Mouse (Mus musculus) kidney, postnatal 0 days (tissue): Measurements from ENCODE around the gene Rmdn3. TPM values are rescaled to one million over a fixed set of nuclear protein-coding genes. Genes with fewer than 3 reads are reported as not detected.

Source experiments
- ATAC-seq: fragments of 200-750 bp; cut with Nextera tagmentation; replicated peaks from 2 replicates; pipeline ENCODE4 v1.8.0; 2017; ENCODE audit warnings: low read depth, moderate number of reproducible peaks, moderate TSS enrichment, moderate library complexity; ENCODE audit not compliant: low FRiP score
- DNase-seq: peaks from one replicate; pipeline ENCODE4 v3.0.0-alpha.2; 2016; ENCODE audit warnings: low spot score
- H3K27ac ChIP-seq: fragments of 300-500 bp; sonication (generic); 2 replicates; pipeline ENCODE4 v1.5.1; 2014; ENCODE audit warnings: mild to moderate bottlenecking
- H3K27me3 ChIP-seq: fragments of 300-500 bp; sonication (generic); 2 replicates; pipeline ENCODE4 v1.6.1; 2014; ENCODE audit warnings: low read length, mixed read lengths; ENCODE audit not compliant: insufficient read depth
- H3K36me3 ChIP-seq: fragments of 300-500 bp; sonication (generic); 2 replicates; pipeline ENCODE4 v1.6.1; 2014; ENCODE audit warnings: low read length, mixed read lengths; ENCODE audit not compliant: insufficient read depth
- H3K4me1 ChIP-seq: fragments of 300-500 bp; sonication (generic); replicated peaks from 2 replicates; pipeline ENCODE4 v1.6.1; 2014; ENCODE audit warnings: antibody characterized with exemption, low read length, mixed read lengths; ENCODE audit not compliant: insufficient read depth
- H3K4me2 ChIP-seq: fragments of 300-500 bp; sonication (generic); 2 replicates; pipeline ENCODE4 v1.6.1; 2014; ENCODE audit warnings: mild to moderate bottlenecking, low read length, moderate library complexity, mixed read lengths
- H3K4me3 ChIP-seq: fragments of 300-500 bp; sonication (generic); replicated peaks from 2 replicates; pipeline ENCODE4 v1.5.1; 2014; ENCODE audit warnings: low read depth, low read length
- H3K9ac ChIP-seq: fragments of 300-500 bp; sonication (generic); 2 replicates; pipeline ENCODE4 v1.6.1; 2014; ENCODE audit warnings: low read depth, low read length
- H3K9me3 ChIP-seq: fragments of 300-500 bp; sonication (generic); replicated peaks from 2 replicates; pipeline ENCODE4 v1.6.1; 2016; ENCODE audit warnings: low read length, inconsistent platforms, mixed read lengths
- CTCF ChIP-seq: IDR thresholded peaks from 2 replicates; pipeline ENCODE4 v1.5.1; 2016; ENCODE audit warnings: antibody characterized with exemption, low read depth, mild to moderate bottlenecking, moderate library complexity
- WGBS: fragments of 180-500 bp; shearing (Covaris S2); extraction: QIAGEN DNeasy Blood & Tissue Kit; methylation state at CpG from one replicate; pipeline ENCODE4 v1.1.7; 2014; 5-methylcytosine and 5-hydroxymethylcytosine counted together
- polyA plus RNA-seq: library from polyadenylated mRNA; unstranded; fragments of >200 nt; fragmentation: Nextera tagmentation; extraction: Ambion mirVana; gene quantifications from 2 replicates; pipeline ENCODE4 v1.2.1, GENCODE M21; 2015

Rmdn3 gene
- polyA plus RNA-seq, 1 experiment from 2014 or later: 35.0 TPM

- H3K9me3 ChIP-seq: no peaks in the 10 kb centered on the region
- TF ChIP-seq CTCF: no peak
- H3K27ac ChIP-seq: peak overlapping the region; percentile 78; the same call in 1 of the 2 replicates
- DNase-seq (peak; percentile 10), ATAC-seq (no peak)
- H3K4me2 ChIP-seq: peak overlapping the region; percentile 96
- 0 out of 2 replicates have a peak, but pooled peaks cover 5% of the 10 kb centered on the region for H3K36me3 ChIP-seq
- no peaks in the 10 kb centered on the region; the same call in 1 of the 2 replicates for H3K4me1 ChIP-seq
- H3K9ac ChIP-seq: peak overlapping the region; percentile 69
- H3K4me3 ChIP-seq: peak overlapping the region; percentile 73
- H3K27me3 ChIP-seq: no peaks in the 10 kb centered on the region
- 12% methylated on average over 20 of the region's 20 CpGs for whole genome bisulfite sequencing
Measured at GRCm38 (mm10) chr2:119113121-119113925, 43.5 kb downstream of the Rmdn3 start.

- Histone ChIP-seq H3K9me3 (no peaks in the 10 kb centered on the region), H3K4me3 (peak within 1 kb of the TSS; percentile 73), H3K27ac (peak within 1 kb of the TSS; percentile 78), H3K9ac (peak within 1 kb of the TSS; percentile 69), H3K27me3 (no peaks in the 10 kb centered on the region), H3K4me1 (no peaks in the 10 kb centered on the region; the same call in 1 of the 2 replicates), H3K4me2 (peak within 1 kb of the TSS; percentile 96), H3K36me3 (0 out of 2 replicates have a peak, but pooled peaks cover 2% of the 10 kb centered on the region)
- ATAC-seq (peak; percentile 90), DNase-seq (peak; percentile 95)
- TF ChIP-seq CTCF: no peak
- WGBS: under 1% methylated on average over 51 of the region's 51 CpGs
Measured at GRCm38 (mm10) chr2:119112438-119113112, 44.3 kb downstream of the Rmdn3 start, which contains the start of gene Rad51. TSS of gene Rad51 (plus strand) at chr2:119112793.

- WGBS: 81% methylated on average over 3 of the region's 3 CpGs
- no peaks in the 10 kb centered on the region for H3K36me3 ChIP-seq
- ATAC-seq: no peak
- no peak overlapping the region for H3K27ac ChIP-seq
- H3K9me3 ChIP-seq: no peaks in the 10 kb centered on the region
- no peak for DNase-seq
- no peaks in the 10 kb centered on the region for H3K27me3 ChIP-seq
- TF ChIP-seq CTCF: no peak
- no peak overlapping the region for H3K4me2 ChIP-seq
- no peaks in the 10 kb centered on the region; the same call in 1 of the 2 replicates for H3K4me1 ChIP-seq
- no peak overlapping the region for H3K4me3 ChIP-seq
- no peak overlapping the region for H3K9ac ChIP-seq
Measured at GRCm38 (mm10) chr2:119111060-119111459, 45.8 kb downstream of the Rmdn3 start.

GRCm38 (mm10) chr2:119108554-119108953 is 48.3 kb downstream of the Rmdn3 start:
- Histone ChIP-seq H3K9ac (no peak overlapping the region), H3K27me3 (no peaks in the 10 kb centered on the region), H3K4me1 (no peaks in the 10 kb centered on the region; the same call in 1 of the 2 replicates), H3K4me2 (no peak overlapping the region), H3K9me3 (no peaks in the 10 kb centered on the region), H3K27ac (no peak overlapping the region), H3K4me3 (no peak overlapping the region), H3K36me3 (no peaks in the 10 kb centered on the region)
- 58% methylated on average over 4 of the region's 4 CpGs for WGBS
- DNase-seq: peak; percentile 35
- no peak for ATAC-seq
- no peak for TF ChIP-seq CTCF

- no peak for ATAC-seq
- no peaks in the 10 kb centered on the region for H3K4me1 ChIP-seq
- peaks cover 11% of the 10 kb centered on the region; the same call in 1 of the 2 replicates for H3K36me3 ChIP-seq
- H3K9me3 ChIP-seq: no peaks in the 10 kb centered on the region
- no peak for DNase-seq
- WGBS: 73% methylated on average over 5 of the region's 5 CpGs
- H3K27ac ChIP-seq: no peak overlapping the region
- no peak overlapping the region for H3K9ac ChIP-seq
- no peak overlapping the region for H3K4me2 ChIP-seq
- no peak for TF ChIP-seq CTCF
- H3K27me3 ChIP-seq: no peaks in the 10 kb centered on the region
- H3K4me3 ChIP-seq: no peak overlapping the region
Measured at GRCm38 (mm10) chr2:119106583-119106982, 50.3 kb downstream of the Rmdn3 start.

GRCm38 (mm10) chr2:119101552-119101951 is 55.3 kb downstream of the Rmdn3 start:
- no peaks in the 10 kb centered on the region for H3K9me3 ChIP-seq
- H3K27ac ChIP-seq: no peak overlapping the region
- H3K4me1 ChIP-seq: no peaks in the 10 kb centered on the region
- TF ChIP-seq CTCF: no peak
- H3K4me2 ChIP-seq: no peak overlapping the region
- no peak overlapping the region for H3K4me3 ChIP-seq
- no peak overlapping the region for H3K9ac ChIP-seq
- DNase-seq (no peak), ATAC-seq (no peak)
- H3K36me3 ChIP-seq: peaks cover 11% of the 10 kb centered on the region; the same call in 1 of the 2 replicates
- no peaks in the 10 kb centered on the region for H3K27me3 ChIP-seq

Other genes starting within 250 kb of the Rmdn3 start
- 23.9 and 25.1 TPM in 2 replicates for gene Chst14, start 230.5 kb downstream of the Rmdn3 start, polyA plus RNA-seq
- 29.9 and 30.1 TPM in 2 replicates for gene Ccdc32, start 127.6 kb downstream of the Rmdn3 start, polyA plus RNA-seq
- 2.8 and 3.1 TPM in 2 replicates for gene Rpusd2, start 122.2 kb downstream of the Rmdn3 start, polyA plus RNA-seq
- 25.6 and 26.0 TPM in 2 replicates for gene Knl1, start 109.9 kb downstream of the Rmdn3 start, polyA plus RNA-seq
- gene Rad51, start 44.2 kb downstream of the Rmdn3 start, polyA plus RNA-seq: 17.0 and 22.4 TPM in 2 replicates
- gene Gchfr, start 10.7 kb upstream of the Rmdn3 start, polyA plus RNA-seq: 33.9 and 35.0 TPM in 2 replicates
- 0.27 and 0.33 TPM in 2 replicates for gene Gm14137, start 17.5 kb upstream of the Rmdn3 start, polyA plus RNA-seq
- gene Zfyve19, start 51.6 kb upstream of the Rmdn3 start, polyA plus RNA-seq: 41.9 and 44.0 TPM in 2 replicates
- gene Dnajc17, start 51.8 kb upstream of the Rmdn3 start, polyA plus RNA-seq: 15.1 and 16.8 TPM in 2 replicates
- 1.0 and 1.5 TPM in 2 replicates for gene Ppp1r14d, start 72.9 kb upstream of the Rmdn3 start, polyA plus RNA-seq
- gene Spint1, start 80.3 kb upstream of the Rmdn3 start, polyA plus RNA-seq: 62.3 and 62.7 TPM in 2 replicates
- 3.5 and 3.6 TPM in 2 replicates for gene Rhov, start 114.2 kb upstream of the Rmdn3 start, polyA plus RNA-seq
- 13.4 and 15.0 TPM in 2 replicates for gene Vps18, start 131.7 kb upstream of the Rmdn3 start, polyA plus RNA-seq
- gene Dll4, start 168.8 kb upstream of the Rmdn3 start, polyA plus RNA-seq: 7.9 and 8.4 TPM in 2 replicates
- gene Chac1, start 194.2 kb upstream of the Rmdn3 start, polyA plus RNA-seq: 0.64 and 0.83 TPM in 2 replicates